Mouse (Mus musculus) lung, adult 10 weeks (tissue): ENCODE data around the gene Ephb4. TPM values are rescaled to one million over a fixed set of nuclear protein-coding genes. Genes with fewer than 3 reads are reported as not detected.

Source experiments
- polyA plus RNA-seq: library from polyadenylated mRNA; stranded (reverse); fragments of 350-450 nt; fragmentation: Illumina TruSeq; extraction: RNeasy Lipid Tissue Mini Kit (QIAGEN cat#74804); gene quantifications from one replicate; pipeline ENCODE4 v1.2.3, GENCODE M21; 2014; ENCODE audit warnings: low read depth, low replicate concordance; ENCODE audit not compliant: insufficient read depth

Ephb4 gene
- polyA plus RNA-seq, result 37.0 TPM

DNA sequence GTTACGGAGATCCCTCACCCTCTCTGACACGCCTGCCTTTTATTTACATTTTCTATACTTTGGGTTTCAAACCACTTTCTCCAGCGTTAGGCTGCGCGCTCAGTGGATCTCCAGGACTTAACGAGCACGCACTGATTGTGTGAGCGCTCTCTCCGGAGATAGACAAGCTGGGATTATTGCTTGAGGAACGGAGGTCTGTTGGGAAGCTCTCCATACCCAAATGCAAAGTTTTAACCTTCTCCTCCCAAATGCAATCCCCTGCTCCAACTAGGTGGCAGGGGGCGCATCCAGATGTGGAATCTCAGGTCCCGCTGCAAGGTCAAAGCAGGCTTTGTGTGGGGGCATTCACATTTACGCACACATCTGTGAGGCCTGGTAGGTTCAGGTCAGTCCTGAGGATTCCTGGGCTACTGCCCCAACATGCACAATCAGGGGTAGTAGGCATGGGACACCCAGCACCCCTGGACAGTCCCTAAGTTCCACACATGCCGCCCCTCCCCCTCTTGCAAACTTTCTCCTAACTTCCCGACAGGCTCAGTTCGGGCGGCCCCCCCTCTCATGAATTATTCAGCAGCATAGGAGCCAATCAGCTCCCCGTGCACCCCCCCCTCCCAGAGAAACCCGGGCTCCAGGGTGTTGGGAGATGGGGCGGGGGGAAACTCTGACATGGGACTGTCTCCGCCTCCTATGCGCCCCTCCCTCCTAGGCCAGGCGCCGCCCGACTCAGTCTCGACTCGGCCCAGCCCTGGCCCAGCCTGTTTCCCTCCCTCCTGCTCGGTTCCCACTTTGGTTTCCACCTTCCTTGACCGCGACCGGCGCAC is at the start of gene Ephb4:
Gene Ephb4, plus strand, starts transcription at position 726 of the 821 bp plus-strand sequence.

GRCm38 (mm10) chr5:137307071-137307912 is 42.6 kb upstream of the Ephb4 start, which contains the start of gene Srrt:
Gene Srrt (minus strand): TSS chr5:137307674.

GRCm38 (mm10) chr5:137314193-137315083 is 35.5 kb upstream of the Ephb4 start, which contains the start of gene Trip6:
Gene Trip6 (minus strand): TSS chr5:137314404.

GRCm38 (mm10) chr5:137333512-137334174 is 16.3 kb upstream of the Ephb4 start, which contains the start of gene Slc12a9:
Gene Slc12a9 (minus strand): TSS chr5:137333597.

Other genes starting within 250 kb of the Ephb4 start
- gene Trim56, start 233.9 kb upstream of the Ephb4 start, polyA plus RNA-seq, result 10.5 TPM
- not detected for gene Muc3, start 200.8 kb upstream of the Ephb4 start, polyA plus RNA-seq
- 0.12 TPM for gene Muc3a, start 137.7 kb upstream of the Ephb4 start, polyA plus RNA-seq
- 0.51 TPM for gene Ache, start 62.6 kb upstream of the Ephb4 start, polyA plus RNA-seq
- gene Ufsp1, start 55.5 kb upstream of the Ephb4 start, polyA plus RNA-seq, result 5.1 TPM
- 63.0 TPM for gene Srrt, start 42.4 kb upstream of the Ephb4 start, polyA plus RNA-seq
- 20.4 TPM for gene Trip6, start 35.7 kb upstream of the Ephb4 start, polyA plus RNA-seq
- 6.6 TPM for gene Slc12a9, start 16.5 kb upstream of the Ephb4 start, polyA plus RNA-seq
- gene Zan, start 127.0 kb downstream of the Ephb4 start, polyA plus RNA-seq, result 0.04 TPM
- 19.3 TPM for gene Pop7, start 152.4 kb downstream of the Ephb4 start, polyA plus RNA-seq
- gene Gigyf1, start 168.4 kb downstream of the Ephb4 start, polyA plus RNA-seq, result 8.9 TPM
- gene Epo, start 183.1 kb downstream of the Ephb4 start, polyA plus RNA-seq, result not detected
- 420 TPM for gene Gnb2, start 183.4 kb downstream of the Ephb4 start, polyA plus RNA-seq
- not detected for gene Actl6b, start 203.4 kb downstream of the Ephb4 start, polyA plus RNA-seq
- gene Tfr2, start 219.7 kb downstream of the Ephb4 start, polyA plus RNA-seq, result not detected